Mouse (Mus musculus) limb, embryonic 14.5 days (tissue): ENCODE results near the gene Dspp. TPM values are rescaled to one million over a fixed set of nuclear protein-coding genes. Genes with fewer than 3 reads are reported as not detected.

Experiments
- ATAC-seq: fragments of 200-750 bp; cut with Nextera tagmentation; 2 replicates; pipeline ENCODE4 v1.8.0; 2017; ENCODE audit warnings: low read depth, moderate number of reproducible peaks, moderate TSS enrichment; ENCODE audit not compliant: low FRiP score
- DNase-seq: peaks from one replicate; pipeline ENCODE4 v3.0.0-alpha.2; 2015; ENCODE audit warnings: low spot score
- H3K27ac ChIP-seq: fragments of 300-500 bp; sonication (generic); replicated peaks from 2 replicates; pipeline ENCODE4 v1.5.1; 2014; ENCODE audit warnings: low read depth, mild to moderate bottlenecking, low read length, moderate library complexity, mixed read lengths
- H3K27me3 ChIP-seq: fragments of 300-500 bp; sonication (generic); 2 replicates; pipeline ENCODE4 v1.6.1; 2014; ENCODE audit warnings: low read length, mixed read lengths; ENCODE audit not compliant: control insufficient read depth, insufficient read depth
- H3K36me3 ChIP-seq: fragments of 300-500 bp; sonication (generic); 2 replicates; pipeline ENCODE4 v1.6.1; 2014; ENCODE audit warnings: mild to moderate bottlenecking, low read length, moderate library complexity, mixed read lengths; ENCODE audit not compliant: control insufficient read depth, insufficient read depth
- H3K4me1 ChIP-seq: fragments of 300-500 bp; sonication (generic); 2 replicates; pipeline ENCODE4 v1.6.1; 2014; ENCODE audit warnings: antibody characterized with exemption, low read length, mixed read lengths; ENCODE audit not compliant: control insufficient read depth, insufficient read depth
- H3K4me2 ChIP-seq: fragments of 300-500 bp; sonication (generic); replicated peaks from 2 replicates; pipeline ENCODE4 v1.6.1; 2014; ENCODE audit warnings: low read depth, mild to moderate bottlenecking, low read length, moderate library complexity; ENCODE audit not compliant: severe bottlenecking
- H3K4me3 ChIP-seq: fragments of 300-500 bp; sonication (generic); replicated peaks from 2 replicates; pipeline ENCODE4 v1.5.1; 2014; ENCODE audit warnings: low read length
- H3K9ac ChIP-seq: fragments of 300-500 bp; sonication (generic); 2 replicates; pipeline ENCODE4 v1.6.1; 2014; ENCODE audit warnings: mild to moderate bottlenecking, low read depth, low read length, moderate library complexity; ENCODE audit not compliant: severe bottlenecking
- H3K9me3 ChIP-seq: fragments of 300-500 bp; sonication (generic); 2 replicates; pipeline ENCODE4 v1.6.1; 2016; ENCODE audit warnings: low read length; ENCODE audit not compliant: control insufficient read depth
- POLR2A ChIP-seq: fragments of 200-500 bp; IDR thresholded peaks from 2 replicates; pipeline ENCODE4 v1.8.0; 2012; ENCODE audit warnings: inconsistent platforms, mild to moderate bottlenecking, moderate library complexity, borderline replicate concordance; ENCODE audit not compliant: insufficient read depth, insufficient read length; ENCODE audit errors: extremely low read depth
- WGBS: fragments of 180-500 bp; shearing (Covaris S2); extraction: QIAGEN DNeasy Blood & Tissue Kit; methylation state at CpG from one replicate; pipeline ENCODE4 v1.1.7; 2014; 5-methylcytosine and 5-hydroxymethylcytosine counted together
- polyA plus RNA-seq, 2 experiments: library from polyadenylated mRNA; depleted of rRNA in 1 of 2; stranded (reverse) in 1 of 2; unstranded in 1 of 2; fragments of >200 nt; fragmentation: Nextera tagmentation in 1 of 2; extraction: Ambion mirVana in 1 of 2; gene quantifications; 2 replicates each; pipeline versions ENCODE4 v1.2.1 to v1.2.3; 2012 to 2014

The Dspp gene
- polyA plus RNA-seq, 2 experiments = not detected

DNA sequence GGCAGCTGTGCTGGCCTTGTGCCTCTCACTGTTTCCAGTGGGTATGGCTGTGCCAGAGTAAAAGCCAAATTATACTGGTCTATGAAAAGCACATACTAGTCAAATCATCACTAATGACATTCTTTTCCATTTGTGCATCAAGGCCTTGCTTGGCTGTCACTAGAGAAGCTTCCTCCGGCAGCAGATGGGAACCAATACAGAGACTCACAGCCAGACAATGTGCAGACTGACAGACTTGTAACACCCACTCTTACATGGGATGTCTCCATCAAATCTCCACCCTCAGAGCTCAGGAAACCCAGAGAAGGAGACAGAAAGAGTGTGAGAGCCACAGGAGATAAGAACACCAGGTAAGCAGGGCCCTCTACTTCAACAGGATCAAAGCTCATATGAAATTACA is 24.6 kb downstream of the Dspp start:
- DNase-seq (no peak), ATAC-seq (no peak)
- no peak overlapping the region for H3K27ac ChIP-seq
- H3K27me3 ChIP-seq = no peaks in the 10 kb centered on the region
- 100% methylated on average over 1 of the region's 1 CpGs for whole genome bisulfite sequencing
- no peak overlapping the region for H3K4me2 ChIP-seq
- H3K36me3 ChIP-seq = no peaks in the 10 kb centered on the region
- no peak overlapping the region for H3K9ac ChIP-seq
- no peak overlapping the region for H3K4me3 ChIP-seq
- H3K9me3 ChIP-seq = no peaks in the 10 kb centered on the region; the same call in 1 of the 2 replicates
- H3K4me1 ChIP-seq = no peaks in the 10 kb centered on the region
- no peak for TF ChIP-seq POLR2A

DNA sequence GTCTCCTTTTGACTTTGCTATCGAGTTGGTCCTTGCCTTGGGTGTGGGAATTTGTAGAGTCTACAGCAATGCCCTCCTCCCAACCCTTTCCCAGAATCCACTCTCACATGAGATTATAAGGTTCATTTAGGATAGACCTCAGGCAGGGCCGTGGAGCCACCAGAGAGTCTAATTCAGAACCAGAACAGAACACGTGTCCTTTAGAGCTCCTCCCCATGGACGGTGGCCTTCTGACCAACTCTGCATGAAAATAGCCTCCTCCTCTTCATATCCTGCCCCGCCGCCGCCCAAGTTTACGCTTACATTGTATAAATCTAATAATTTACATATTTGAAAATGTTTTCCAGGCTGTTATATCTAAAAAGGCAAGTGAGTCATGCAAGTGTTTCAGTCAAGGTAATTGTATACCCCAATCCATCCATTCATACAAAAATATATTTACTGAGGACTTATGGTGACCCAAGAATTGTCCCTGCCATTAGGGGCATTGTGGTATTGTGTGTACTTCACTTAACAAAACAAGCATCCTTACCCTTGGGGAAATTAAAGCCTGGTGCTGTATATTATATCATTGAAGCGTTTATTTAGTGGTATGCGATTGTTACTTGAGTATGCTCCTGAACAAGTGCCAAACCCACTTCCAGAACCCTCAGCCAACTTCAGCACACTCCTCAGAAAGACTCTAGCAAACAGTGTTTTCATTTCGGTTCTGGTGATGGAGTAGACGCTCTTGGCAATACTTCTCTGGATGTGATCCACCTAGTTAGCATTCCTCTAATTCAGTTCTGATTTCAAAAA is 30.8 kb downstream of the Dspp start:
- Histone ChIP-seq H3K9ac (no peak overlapping the region), H3K4me2 (no peak overlapping the region), H3K27ac (no peak overlapping the region), H3K4me1 (no peaks in the 10 kb centered on the region), H3K27me3 (no peaks in the 10 kb centered on the region), H3K4me3 (no peak overlapping the region), H3K9me3 (no peaks in the 10 kb centered on the region), H3K36me3 (no peaks in the 10 kb centered on the region)
- ATAC-seq = no peak
- WGBS = 88% methylated on average over 12 of the region's 12 CpGs
- TF ChIP-seq POLR2A = no peak
- no peak for DNase-seq

DNA sequence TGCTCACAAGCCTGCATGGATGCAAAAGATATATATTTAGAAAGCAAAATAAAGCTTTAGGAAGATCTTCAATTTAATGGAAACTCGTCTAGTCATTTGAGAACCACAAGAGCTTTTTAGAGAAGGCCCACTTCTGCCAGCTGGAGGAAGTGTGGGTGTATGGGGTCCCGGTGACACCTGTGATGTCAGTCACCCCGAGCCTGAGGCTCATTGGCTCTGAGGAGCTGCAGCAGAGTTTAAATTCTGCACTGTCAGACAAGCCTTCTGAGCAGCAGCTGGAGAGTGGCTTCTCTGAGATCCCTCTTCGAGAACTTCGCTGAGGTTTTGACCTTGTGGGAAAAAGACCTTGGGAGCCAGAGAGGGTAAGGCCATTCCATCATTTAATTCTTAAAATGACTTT is 31.8 kb downstream of the Dspp start, which contains the start of gene Dmp1:
Gene Dmp1, plus strand, starts transcription at position 263 of the 400 bp plus-strand sequence.
- no peak within 1 kb of the TSS for H3K4me2 ChIP-seq
- ATAC-seq = no peak; the same call in 1 of the 2 replicates

DNA sequence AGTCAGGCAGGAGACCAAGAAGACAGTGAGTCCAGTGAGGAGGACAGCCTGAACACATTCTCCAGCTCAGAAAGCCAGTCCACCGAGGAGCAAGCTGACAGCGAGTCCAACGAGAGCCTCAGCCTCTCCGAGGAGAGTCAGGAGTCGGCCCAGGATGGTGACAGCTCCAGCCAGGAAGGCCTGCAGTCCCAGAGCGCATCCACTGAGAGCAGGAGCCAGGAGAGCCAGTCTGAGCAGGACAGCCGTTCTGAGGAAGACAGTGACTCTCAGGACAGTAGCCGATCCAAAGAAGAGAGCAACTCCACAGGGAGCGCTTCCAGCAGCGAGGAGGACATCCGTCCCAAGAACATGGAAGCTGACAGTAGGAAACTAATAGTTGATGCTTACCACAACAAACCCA is 42.0 kb downstream of the Dspp start:
- Histone ChIP-seq H3K9me3 (no peaks in the 10 kb centered on the region), H3K4me1 (no peaks in the 10 kb centered on the region), H3K27me3 (no peaks in the 10 kb centered on the region), H3K9ac (no peak overlapping the region), H3K36me3 (no peaks in the 10 kb centered on the region), H3K4me2 (no peak overlapping the region), H3K27ac (no peak overlapping the region), H3K4me3 (no peak overlapping the region)
- ATAC-seq (no peak), DNase-seq (no peak)
- 86% methylated on average over 11 of the region's 11 CpGs for WGBS
- no peak for TF ChIP-seq POLR2A

More for the DNA sequence above, 31.8 kb downstream of the Dspp start, which contains the start of gene Dmp1:
- no peak within 1 kb of the TSS for H3K27ac ChIP-seq
- H3K9ac ChIP-seq = no peak within 1 kb of the TSS
- no peak for TF ChIP-seq POLR2A
- no peaks in the 10 kb centered on the region for H3K36me3 ChIP-seq
- H3K27me3 ChIP-seq = no peaks in the 10 kb centered on the region
- no peaks in the 10 kb centered on the region for H3K9me3 ChIP-seq
- H3K4me3 ChIP-seq = no peak within 1 kb of the TSS
- DNase-seq = peak; percentile 10
- 68% methylated on average over 5 of the region's 5 CpGs for WGBS
- H3K4me1 ChIP-seq = no peaks in the 10 kb centered on the region

DNA sequence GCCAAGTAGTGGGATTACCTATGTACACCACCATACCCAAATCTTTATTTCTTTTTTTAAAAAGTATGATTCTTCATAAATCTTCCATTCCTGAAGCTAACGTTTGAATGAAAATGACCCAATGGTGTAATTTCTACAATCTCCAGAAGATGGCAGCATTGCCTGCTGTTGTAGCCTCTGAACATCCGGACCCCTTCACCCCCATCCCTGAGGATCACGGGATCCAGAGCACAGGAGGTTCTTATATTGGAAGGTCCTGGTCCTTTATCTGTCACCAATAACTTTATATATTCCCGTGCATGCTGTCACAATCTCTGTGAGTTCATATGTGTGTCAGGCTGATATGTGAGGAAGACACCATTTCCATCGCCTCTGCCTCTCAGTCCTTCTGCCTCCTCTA is 48.4 kb downstream of the Dspp start:
- H3K4me3 ChIP-seq = no peak overlapping the region
- no peaks in the 10 kb centered on the region for H3K9me3 ChIP-seq
- TF ChIP-seq POLR2A = no peak
- 29% methylated on average over 5 of the region's 5 CpGs for WGBS
- H3K36me3 ChIP-seq = no peaks in the 10 kb centered on the region
- DNase-seq (peak; percentile 33), ATAC-seq (no peak)
- H3K27ac ChIP-seq = no peak overlapping the region
- no peak overlapping the region for H3K4me2 ChIP-seq
- no peak overlapping the region for H3K9ac ChIP-seq
- H3K4me1 ChIP-seq = no peaks in the 10 kb centered on the region
- H3K27me3 ChIP-seq = no peaks in the 10 kb centered on the region
